Mouse (Mus musculus) neutrophil, adult 5-6 weeks (primary cell): ENCODE measurements around the gene Tdrd5. TPM values are rescaled to one million over a fixed set of nuclear protein-coding genes. Genes with fewer than 3 reads are reported as not detected.
A peak's percentile ranks its signal among the peaks of the same experiment; 100 is the strongest.
"Not testable (repeated sequence)": the region's sequence is repeated elsewhere in the genome, so short reads cannot be mapped to it uniquely, and the experiment has no call there.

Source experiments
- ATAC-seq: fragments of 151-379, 151-347 bp; 2 replicates; pipeline ENCODE4 v1.8.0; 2017; ENCODE audit warnings: mild to moderate bottlenecking, moderate TSS enrichment; ENCODE audit not compliant: insufficient number of reproducible peaks, poor library complexity, low FRiP score, severe bottlenecking; ENCODE audit errors: extremely low read depth
- total RNA-seq: library from RNA; stranded (forward); fragments of 200-1000 nt; gene quantifications from 2 replicates; pipeline ENCODE4 v1.2.3, GENCODE M21; 2017

Gene Tdrd5
- total RNA-seq, 1 experiment from 2014 or later: 0.23 TPM

DNA sequence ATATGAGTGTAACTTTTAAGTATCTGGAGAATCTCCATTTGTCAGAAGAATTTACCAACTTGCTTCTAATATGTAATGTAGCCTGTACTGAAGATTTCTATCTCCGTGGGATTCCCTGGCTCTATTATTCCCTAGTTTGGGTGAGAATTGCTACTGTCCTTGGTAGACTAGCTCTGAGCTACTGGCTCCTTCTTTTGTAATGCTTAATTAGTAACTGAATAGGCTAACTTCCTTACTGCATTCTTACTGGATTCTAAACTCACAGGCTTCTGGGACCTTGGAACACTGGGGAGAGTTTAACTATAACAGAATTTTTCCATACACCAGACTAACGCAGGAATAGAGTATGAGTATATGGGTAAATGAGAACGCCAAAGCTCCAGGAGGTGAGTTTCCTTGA lies 34.9 kb downstream of the Tdrd5 start:
- not testable (repeated sequence) for ATAC-seq

DNA sequence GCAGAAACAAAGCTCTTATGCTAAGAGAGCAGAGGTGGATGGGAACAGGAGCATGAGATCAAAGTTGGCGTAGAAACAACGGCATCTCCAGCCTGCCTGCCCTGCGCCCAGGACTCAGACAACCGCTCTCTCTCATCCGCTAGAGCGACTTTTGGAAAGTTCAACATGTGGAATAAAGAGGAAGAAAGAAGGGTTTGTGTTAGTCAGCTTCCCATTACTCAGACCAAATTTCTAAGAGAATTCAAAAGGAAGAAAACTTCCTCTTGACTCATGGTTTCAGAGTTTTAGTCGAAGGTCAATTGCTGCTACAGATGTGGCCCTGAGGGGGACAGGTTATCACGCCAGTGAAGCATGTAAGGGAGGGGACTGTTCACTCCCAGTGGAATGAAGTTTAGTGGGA lies 39.5 kb downstream of the Tdrd5 start:
- no peak for ATAC-seq

DNA sequence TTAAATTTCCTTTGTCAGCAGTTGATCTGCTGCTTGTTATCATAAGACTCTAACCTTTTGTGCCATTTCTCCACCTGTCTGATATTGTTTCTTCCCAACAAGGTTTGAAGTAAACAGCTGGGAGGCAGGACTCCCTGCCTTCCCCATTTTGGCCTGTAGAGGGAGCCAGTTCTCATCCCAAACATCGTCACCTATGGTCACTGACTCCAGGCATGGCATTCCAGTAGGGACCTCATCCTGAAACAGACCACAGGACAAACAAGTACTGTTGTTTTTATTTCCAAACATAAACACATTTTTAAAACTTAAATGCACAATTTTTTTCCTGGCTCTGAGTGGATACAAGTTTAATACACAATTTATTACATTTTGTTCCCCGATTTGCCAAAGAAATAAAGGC lies 40.1 kb downstream of the Tdrd5 start:
- no peak for ATAC-seq

DNA sequence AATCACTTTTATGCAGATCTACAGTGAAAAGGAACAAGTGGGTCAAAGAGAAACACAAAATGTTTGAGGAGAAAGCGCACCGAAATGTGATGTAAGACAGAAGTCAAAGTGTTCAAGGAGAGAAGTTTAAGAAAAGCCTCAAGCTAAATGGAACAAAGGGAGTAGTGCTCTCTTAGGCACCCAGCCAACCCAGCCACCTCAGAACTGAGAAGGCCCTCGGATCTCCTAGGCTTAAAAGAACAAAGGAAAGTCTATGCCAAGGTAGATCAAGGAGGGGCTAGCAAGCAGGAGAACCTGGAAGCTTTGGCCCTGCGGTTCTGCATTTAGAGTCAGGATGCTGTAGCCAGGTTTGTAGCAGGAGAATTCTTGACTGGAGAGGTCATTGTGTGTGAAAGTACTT lies 48.6 kb downstream of the Tdrd5 start:
- ATAC-seq: no peak

DNA sequence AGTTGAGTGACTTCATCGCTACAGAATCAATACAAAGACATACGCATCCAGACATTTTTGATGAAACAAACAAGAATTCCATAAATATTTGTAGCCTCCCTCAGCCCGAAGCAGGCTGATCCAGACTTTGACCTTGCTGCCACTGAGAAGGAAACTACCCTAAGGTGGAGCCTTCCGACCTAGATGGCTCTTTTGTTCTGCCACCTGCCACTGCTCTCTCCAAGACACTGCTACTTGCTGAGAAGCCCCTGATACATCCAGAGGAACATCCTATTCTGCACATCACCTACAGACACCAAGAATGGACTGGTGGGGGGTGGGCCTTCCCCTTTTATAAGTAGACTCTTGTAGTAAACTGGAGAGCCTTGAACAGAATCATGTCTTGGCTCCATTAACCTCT lies 52.4 kb downstream of the Tdrd5 start:
- ATAC-seq: not testable (repeated sequence)

DNA sequence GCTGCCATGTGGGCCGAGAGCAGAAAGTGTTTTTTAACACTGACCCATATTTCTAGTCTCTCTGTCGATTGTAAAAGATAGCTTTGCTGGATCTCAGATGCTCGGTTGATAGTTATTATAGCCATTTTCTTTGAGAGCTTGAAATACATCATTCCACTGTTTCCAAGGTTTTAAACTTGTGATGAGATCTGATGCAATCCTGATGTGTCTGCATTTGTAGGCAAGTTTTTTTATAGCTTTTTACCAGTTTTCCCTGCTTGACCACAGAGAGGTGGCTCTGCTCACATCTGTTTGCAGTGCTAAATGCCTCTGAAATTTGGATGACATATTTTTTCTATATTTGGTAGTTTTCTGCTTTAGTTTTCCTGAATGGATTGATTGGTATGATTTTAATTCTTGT lies 55.6 kb downstream of the Tdrd5 start:
- no peak for ATAC-seq

DNA sequence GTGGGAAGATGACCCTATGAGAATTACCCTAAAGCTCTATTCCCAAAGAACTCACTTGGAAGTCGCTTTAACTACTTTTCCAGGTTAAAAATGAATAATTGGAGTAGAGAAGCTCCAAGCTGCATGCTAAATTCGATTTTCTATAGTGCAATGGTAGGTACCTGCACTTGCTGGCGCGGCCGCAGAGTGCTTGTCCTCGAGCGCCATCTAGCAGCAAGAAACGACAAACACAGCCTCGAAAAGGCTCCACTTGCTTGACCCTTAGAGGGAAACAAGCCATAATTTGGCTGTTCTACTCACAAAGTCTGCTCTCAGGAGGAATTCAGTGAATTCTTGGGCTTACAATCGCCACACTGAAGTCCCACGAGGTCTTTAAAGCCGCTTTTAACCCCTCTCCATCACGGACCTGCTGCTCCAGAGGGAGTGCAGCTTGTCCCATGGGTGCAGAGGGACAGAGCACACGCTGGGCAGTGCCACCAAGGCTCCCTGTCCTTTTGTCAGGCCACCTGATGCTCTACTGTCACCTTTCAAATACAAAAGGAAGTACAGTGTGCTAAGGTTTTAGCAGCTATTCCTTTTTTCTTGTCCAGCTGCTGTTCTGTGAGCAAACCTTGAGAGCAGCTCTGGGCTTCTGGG lies 61.6 kb downstream of the Tdrd5 start:
- ATAC-seq: peak; percentile 56; the same call in 1 of the 2 replicates

DNA sequence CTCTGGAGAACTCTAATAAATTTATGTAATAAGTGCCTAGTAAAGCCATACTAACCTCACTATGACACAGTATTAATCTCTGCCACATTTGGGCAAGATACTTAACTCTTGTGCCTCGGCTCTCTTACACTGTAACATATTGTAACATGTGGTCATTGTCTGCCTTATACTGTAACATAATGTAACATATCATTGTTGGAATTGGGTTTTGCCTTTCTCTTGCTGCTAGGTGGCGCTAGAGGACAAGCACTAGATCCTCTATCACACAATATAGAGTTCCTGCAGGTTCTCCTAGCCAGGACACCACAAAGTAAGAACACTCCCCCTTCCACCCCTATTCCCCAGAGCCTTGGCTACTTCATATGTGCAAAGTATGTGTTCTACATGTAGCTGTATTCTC lies 62.4 kb downstream of the Tdrd5 start:
- ATAC-seq: no peak

DNA sequence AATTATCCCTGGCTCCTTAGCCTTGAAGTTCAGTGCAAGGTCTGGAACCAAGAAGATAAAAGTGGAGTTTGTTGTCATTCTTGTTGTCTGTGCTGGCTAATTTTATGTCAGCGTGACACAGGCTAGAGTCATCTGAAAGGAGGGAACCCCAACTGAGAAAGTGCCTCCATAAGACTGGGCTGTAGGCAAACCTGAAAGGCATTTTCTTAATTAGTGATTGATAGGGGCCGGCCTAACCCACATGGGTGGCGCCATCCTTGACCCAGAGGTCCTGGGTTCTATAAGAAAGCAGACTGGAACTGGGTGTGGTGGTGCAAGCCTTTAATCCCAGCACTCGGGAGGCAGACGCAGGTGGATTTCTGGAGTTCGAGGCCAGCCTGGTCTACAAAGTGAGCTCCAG lies 72.3 kb downstream of the Tdrd5 start:
- ATAC-seq: no peak

DNA sequence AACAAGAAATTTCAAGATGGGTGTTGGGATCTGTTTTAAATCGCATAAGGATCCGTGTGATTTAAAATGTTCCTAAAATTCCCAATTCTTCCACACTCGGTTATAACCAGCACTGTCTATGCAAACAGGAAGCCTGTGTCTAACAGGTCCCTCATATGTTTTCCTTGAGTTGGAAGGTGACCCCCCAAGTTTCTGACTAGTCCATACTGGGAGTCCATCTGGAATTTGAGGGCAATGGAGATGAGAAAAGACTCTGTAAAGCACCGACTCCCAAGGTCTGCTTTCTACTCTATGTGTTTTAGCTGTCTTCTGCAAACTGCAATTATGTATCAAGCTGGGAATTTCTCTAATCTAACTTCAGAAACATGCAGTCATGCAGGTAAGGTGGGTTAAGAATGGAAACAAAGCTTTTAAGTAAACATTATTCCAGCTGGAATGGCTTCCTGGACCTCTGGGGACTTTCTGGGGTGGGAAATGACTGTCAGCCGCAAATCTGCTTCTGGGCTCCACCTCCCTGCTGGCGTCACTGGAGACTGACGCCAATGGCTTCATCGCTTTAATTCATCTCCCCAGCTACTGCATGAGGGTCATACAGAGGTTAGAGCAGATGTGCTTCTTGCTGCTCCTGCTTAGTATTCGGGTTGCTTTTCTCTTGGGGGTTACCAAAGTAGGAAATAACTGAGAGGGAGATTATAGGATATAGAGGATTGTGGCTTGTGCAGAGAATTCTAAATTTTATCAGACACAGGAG lies 73.0 kb downstream of the Tdrd5 start:
- no peak for ATAC-seq

DNA sequence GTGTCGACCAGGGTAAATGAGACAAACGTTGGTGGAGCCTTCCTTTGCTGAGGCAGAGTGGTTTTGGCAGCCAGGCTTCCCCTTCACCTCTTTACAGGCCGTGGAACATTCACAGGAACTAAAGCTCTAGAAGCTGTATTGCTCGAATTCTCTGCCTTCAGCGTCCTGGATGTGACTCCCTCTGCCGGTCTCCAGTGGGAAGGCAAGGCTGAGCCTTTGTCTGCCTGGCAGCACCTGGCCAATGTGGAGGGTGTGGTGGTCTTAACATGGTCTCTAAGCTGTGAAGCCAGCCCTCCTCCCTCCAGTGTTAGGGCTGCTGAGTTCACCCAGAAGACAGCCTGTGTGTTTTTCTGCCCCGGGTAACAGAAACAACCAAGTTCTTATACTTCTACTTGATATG lies 74.0 kb downstream of the Tdrd5 start:
- ATAC-seq: no peak

DNA sequence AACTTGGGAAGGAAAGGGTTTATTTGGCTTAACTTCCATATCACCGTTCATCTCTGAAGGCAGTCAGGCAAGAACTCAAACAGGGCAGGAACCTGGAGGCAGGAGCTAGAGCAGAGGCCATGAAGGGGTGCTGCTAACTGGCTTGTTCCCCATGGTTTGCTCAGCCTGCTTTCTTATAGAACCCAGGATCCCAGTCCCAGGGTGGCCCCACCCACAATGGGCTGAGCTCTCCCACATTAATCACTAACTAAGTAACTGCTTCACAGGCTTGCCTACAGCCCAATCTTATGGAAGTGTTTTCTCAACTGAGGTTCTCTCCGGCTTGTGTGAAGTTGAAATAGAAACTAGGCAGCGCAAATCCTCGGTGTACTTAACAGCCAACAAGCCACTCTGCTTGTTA lies 74.7 kb downstream of the Tdrd5 start:
- no peak for ATAC-seq

DNA sequence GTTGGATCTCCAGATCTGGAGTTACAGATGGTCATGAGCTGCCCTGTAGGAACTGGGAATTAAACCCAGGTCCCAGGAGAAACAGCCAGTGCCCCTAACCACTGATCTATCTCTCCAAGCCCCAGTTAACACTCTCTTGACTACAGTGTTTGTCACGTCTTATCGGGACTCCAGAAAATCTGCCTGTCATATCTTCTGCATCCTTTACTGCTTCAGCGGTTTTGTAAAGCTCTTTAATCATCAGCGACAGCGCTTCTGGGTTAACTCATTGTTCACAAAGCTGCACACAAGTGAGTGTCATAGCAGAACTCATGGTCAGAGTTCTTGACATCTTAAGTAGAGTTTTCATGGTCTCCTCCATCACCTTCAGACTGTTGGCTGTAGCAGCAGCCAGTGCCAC lies 76.6 kb downstream of the Tdrd5 start:
- ATAC-seq: no peak

DNA sequence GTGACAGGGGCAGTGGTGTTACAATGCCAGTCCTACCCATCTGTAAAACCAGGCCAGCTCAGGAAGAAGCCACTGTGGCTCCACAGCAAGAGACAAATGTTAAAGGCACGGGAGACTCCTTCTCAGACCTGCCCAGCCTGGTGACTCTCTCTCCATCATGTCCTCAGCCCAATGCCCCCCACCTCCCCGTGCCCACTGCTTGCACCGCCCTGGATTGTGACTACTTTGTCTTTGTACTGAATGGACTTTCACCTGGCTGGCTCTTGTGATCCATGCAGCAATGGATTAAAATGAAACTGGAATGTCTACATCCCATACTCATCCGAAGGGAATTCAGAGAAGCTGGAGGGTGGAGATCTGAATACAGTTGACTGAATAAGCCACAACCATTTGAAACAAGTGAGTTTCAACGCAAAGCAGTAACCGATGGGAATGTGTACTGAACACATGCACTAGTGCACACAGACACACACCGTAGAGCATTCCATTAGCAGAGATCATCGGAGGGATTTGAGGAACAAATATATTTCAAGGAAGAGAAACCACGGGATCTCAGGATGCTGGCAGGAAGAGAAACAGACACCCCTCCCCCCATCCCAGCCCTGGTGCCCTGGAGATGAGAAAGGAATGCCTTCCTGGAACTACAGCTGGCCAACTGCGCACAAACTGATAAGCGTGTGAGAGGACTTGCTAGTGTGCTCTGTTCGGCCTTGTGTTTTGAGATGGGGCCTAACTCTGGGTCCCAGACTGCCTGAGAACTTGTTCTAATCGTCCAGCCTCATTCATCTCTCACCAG lies 81.1 kb downstream of the Tdrd5 start:
- ATAC-seq: no peak

DNA sequence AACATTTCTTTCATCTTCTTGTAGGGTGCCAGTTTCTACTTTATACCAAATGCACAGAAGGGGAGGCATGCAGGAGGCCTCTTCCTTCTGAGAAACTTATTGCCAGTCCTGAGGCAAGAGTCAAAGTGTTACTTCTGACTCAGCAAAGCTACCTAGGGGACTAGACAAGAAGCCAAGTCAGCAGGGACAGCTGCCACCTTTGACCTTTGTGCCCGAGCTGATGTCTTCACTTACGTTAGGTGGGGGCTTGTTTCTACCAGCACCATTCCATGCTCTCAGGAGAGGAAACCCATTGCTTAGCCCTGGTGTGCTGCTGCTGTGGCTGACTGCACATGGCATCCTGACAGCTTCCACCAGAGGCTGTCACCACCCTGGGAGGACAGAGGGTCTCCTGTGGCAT lies 82.1 kb downstream of the Tdrd5 start:
- no peak for ATAC-seq

DNA sequence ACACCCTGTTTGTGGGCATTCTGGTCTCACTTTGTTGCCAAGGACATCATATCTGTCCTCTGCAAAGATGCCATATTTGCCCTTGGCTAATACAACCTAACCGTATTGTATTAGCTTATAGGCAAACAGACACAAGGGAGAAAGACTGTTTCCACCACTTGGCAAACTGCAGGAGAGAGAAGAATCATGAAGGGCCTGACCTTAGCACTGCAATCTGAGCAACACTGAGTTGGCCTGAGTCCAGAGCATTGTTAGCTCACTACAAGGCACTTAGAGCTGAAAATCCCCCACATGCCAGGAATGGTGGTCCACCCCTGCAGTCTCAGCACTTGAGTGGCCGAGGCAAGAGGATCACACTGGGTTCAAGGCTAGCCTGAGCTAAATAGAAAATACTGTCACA lies 84.9 kb downstream of the Tdrd5 start:
- ATAC-seq: no peak

DNA sequence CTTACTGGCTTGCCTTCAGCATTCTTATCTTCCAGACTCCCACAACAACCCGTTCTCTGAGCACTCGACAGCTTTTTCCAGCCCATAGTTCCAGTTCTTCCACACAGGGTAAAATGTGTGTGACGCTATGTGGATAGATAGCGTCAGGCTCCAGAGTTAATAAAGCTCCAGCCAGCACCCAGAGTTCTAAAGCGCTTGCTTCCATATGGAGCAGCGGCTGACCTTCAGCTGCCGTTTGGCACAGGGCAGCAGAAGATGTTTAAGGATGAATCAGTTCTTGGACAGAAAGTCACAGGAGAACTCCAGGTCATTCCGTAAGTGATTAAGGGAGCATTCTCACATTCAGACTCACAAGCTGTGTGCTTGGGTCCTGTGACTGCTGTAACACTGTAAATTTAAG lies 85.5 kb downstream of the Tdrd5 start:
- no peak for ATAC-seq

DNA sequence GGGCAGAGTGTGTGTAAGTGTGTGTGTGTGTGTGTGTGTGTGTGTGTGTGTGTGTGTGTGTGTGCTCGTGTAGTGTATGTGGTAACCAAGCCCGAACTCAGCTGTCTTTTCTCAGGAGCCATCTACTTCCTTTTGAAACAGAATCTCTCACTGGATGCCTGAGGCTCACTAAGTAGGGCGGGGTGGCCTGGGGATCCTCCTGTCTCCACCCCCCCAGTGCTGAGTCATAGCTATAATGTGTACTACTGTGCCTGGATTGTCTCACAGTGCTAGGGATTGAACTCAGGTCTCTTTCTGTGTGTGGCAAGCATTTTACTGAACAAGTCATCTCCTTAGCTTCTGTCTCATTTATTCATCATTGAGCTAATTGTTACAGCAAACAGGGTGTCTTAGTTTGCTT lies 86.1 kb downstream of the Tdrd5 start:
- ATAC-seq: no peak

DNA sequence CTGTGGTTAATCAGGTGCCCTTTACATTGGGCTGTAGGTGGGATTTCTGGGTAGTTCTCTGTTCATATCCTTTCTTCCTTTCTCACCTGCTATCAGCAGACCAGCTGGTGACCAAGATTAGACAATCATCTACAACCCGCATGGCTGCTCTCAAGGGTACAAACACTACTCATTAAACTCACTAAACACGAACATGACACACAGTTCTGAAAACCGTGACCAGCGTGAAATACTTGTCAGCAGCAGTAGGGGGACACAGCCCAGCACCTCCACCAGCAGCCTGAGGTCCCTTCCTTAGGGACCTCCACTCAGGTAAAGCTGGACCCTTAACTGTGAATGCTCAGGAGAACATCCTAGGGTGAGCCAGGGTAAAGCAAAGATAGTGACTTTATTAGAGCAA lies 87.2 kb downstream of the Tdrd5 start:
- ATAC-seq: no peak

DNA sequence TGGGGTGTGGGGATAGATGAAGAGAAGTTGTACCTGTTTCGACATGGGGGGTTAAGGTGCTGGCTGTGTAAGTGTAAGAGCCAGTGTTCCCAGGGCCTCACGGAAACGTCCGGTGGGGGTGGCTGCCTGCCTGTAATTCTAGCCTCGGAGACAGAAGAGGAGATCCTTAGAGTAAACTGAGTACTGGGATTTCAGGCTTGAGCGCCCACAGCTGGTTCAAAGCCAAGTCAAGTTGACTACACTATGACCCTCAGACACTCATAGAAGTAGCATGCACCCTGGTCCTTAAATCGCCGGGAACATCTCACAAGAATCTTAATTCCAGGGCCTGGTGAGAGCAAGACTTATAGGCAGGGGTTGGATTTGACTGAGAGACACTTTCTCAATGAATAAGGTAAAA lies 88.8 kb downstream of the Tdrd5 start:
- no peak for ATAC-seq
